Mouse (Mus musculus) heart, embryonic 15.5 days (tissue): Measurements from ENCODE around the gene Kazn. TPM values are rescaled to one million over a fixed set of nuclear protein-coding genes. Genes with fewer than 3 reads are reported as not detected.

Experiments
- ATAC-seq: fragments of 200-750 bp; cut with Nextera tagmentation; replicated peaks from 2 replicates; pipeline ENCODE4 v1.8.0; 2017; ENCODE audit warnings: low read depth, moderate TSS enrichment; ENCODE audit not compliant: insufficient number of reproducible peaks, insufficient read depth, low FRiP score
- H3K27ac ChIP-seq: fragments of 300-500 bp; sonication (generic); 2 replicates; pipeline ENCODE4 v1.5.1; 2015; ENCODE audit warnings: mild to moderate bottlenecking, inconsistent platforms
- H3K27me3 ChIP-seq: fragments of 300-500 bp; sonication (generic); 2 replicates; pipeline ENCODE4 v1.6.1; 2015; ENCODE audit warnings: inconsistent platforms
- H3K36me3 ChIP-seq: fragments of 300-500 bp; sonication (generic); 2 replicates; pipeline ENCODE4 v1.6.1; 2015; ENCODE audit warnings: mild to moderate bottlenecking, inconsistent platforms
- H3K4me1 ChIP-seq: fragments of 300-500 bp; sonication (generic); replicated peaks from 2 replicates; pipeline ENCODE4 v1.6.1; 2015; ENCODE audit warnings: inconsistent platforms
- H3K4me2 ChIP-seq: fragments of 300-500 bp; sonication (generic); 2 replicates; pipeline ENCODE4 v1.6.1; 2015; ENCODE audit warnings: inconsistent platforms, mild to moderate bottlenecking, moderate library complexity
- H3K4me3 ChIP-seq: fragments of 300-500 bp; sonication (generic); 2 replicates; pipeline ENCODE4 v1.5.1; 2015; ENCODE audit warnings: mild to moderate bottlenecking, inconsistent platforms
- H3K9ac ChIP-seq: fragments of 300-500 bp; sonication (generic); 2 replicates; pipeline ENCODE4 v1.6.1; 2015; ENCODE audit warnings: mild to moderate bottlenecking, inconsistent platforms
- H3K9me3 ChIP-seq: fragments of 300-500 bp; sonication (generic); replicated peaks from 2 replicates; pipeline ENCODE4 v1.6.1; 2016; ENCODE audit warnings: inconsistent platforms
- WGBS: fragments of 180-500 bp; shearing (Covaris S2); methylation state at CpG from one replicate; pipeline ENCODE4 v1.1.7; 2015; ENCODE audit warnings: mixed read lengths; 5-methylcytosine and 5-hydroxymethylcytosine counted together
- polyA plus RNA-seq: library from polyadenylated mRNA; unstranded; fragments of >200 nt; fragmentation: Nextera tagmentation; extraction: Ambion mirVana; gene quantifications from 2 replicates; pipeline ENCODE4 v1.2.1, GENCODE M21; 2015

The Kazn gene
- polyA plus RNA-seq, 1 experiment from 2014 or later = 4.3 TPM

GRCm38 (mm10) chr4:142060455-142061378 lies 178.5 kb downstream of the Kazn start:
- no peaks in the 10 kb centered on the region for H3K36me3 ChIP-seq
- H3K27ac ChIP-seq = peak overlapping the region; percentile 68
- H3K4me2 ChIP-seq = no peak overlapping the region
- H3K9ac ChIP-seq = no peak overlapping the region
- no peaks in the 10 kb centered on the region for H3K9me3 ChIP-seq
- 0 out of 2 replicates have a peak, but pooled peaks have one; percentile 15 for ATAC-seq
- H3K4me1 ChIP-seq = peaks cover 59% of the 10 kb centered on the region
- WGBS = 56% methylated on average over 18 of the region's 18 CpGs
- H3K4me3 ChIP-seq = no peak overlapping the region
- H3K27me3 ChIP-seq = no peaks in the 10 kb centered on the region

- Histone ChIP-seq H3K4me2 (no peak overlapping the region), H3K36me3 (no peaks in the 10 kb centered on the region), H3K9me3 (no peaks in the 10 kb centered on the region), H3K4me1 (peaks cover 54% of the 10 kb centered on the region), H3K27me3 (no peaks in the 10 kb centered on the region), H3K9ac (no peak overlapping the region), H3K27ac (0 out of 2 replicates have a peak overlapping the region, but pooled peaks have one; percentile 41), H3K4me3 (no peak overlapping the region)
- WGBS = 84% methylated on average over 8 of the region's 8 CpGs
- ATAC-seq = no peak
These were observed 179.4 kb downstream of the Kazn start for GRCm38 (mm10) chr4:142059841-142060193.

- H3K36me3 ChIP-seq = no peaks in the 10 kb centered on the region
- H3K9me3 ChIP-seq = no peaks in the 10 kb centered on the region
- no peak for ATAC-seq
- H3K4me2 ChIP-seq = no peak overlapping the region
- WGBS = 64% methylated on average over 13 of the region's 13 CpGs
- peak overlapping the region; percentile 41; the same call in 1 of the 2 replicates for H3K27ac ChIP-seq
- H3K27me3 ChIP-seq = no peaks in the 10 kb centered on the region
- H3K4me1 ChIP-seq = peaks cover 58% of the 10 kb centered on the region
- H3K4me3 ChIP-seq = no peak overlapping the region
- H3K9ac ChIP-seq = no peak overlapping the region
These were observed 179.9 kb downstream of the Kazn start for GRCm38 (mm10) chr4:142059113-142059840.

GRCm38 (mm10) chr4:142057529-142058216 lies 181.5 kb downstream of the Kazn start:
- ATAC-seq = peak; percentile 81
- Histone ChIP-seq H3K4me2 (peak overlapping the region; percentile 13; the same call in 1 of the 2 replicates), H3K4me3 (no peak overlapping the region), H3K4me1 (peaks cover 74% of the 10 kb centered on the region), H3K9me3 (no peaks in the 10 kb centered on the region), H3K27ac (peak overlapping the region; percentile 84), H3K9ac (no peak overlapping the region), H3K27me3 (no peaks in the 10 kb centered on the region), H3K36me3 (no peaks in the 10 kb centered on the region)
- WGBS = 57% methylated on average over 22 of the region's 22 CpGs

- Histone ChIP-seq H3K4me1 (peaks cover 66% of the 10 kb centered on the region), H3K9ac (no peak overlapping the region), H3K4me3 (no peak overlapping the region), H3K36me3 (no peaks in the 10 kb centered on the region), H3K27ac (no peak overlapping the region), H3K9me3 (no peaks in the 10 kb centered on the region), H3K4me2 (no peak overlapping the region), H3K27me3 (no peaks in the 10 kb centered on the region)
- 74% methylated on average over 8 of the region's 8 CpGs for WGBS
- no peak for ATAC-seq
These were observed 183.6 kb downstream of the Kazn start for GRCm38 (mm10) chr4:142055600-142055999.

- Histone ChIP-seq H3K4me1 (peaks cover 56% of the 10 kb centered on the region), H3K9me3 (no peaks in the 10 kb centered on the region), H3K4me3 (no peak overlapping the region), H3K9ac (no peak overlapping the region), H3K27ac (peak overlapping the region; percentile 77), H3K36me3 (no peaks in the 10 kb centered on the region), H3K4me2 (no peak overlapping the region), H3K27me3 (no peaks in the 10 kb centered on the region)
- no peak for ATAC-seq
- WGBS = 77% methylated on average over 11 of the region's 11 CpGs
These were observed 184.6 kb downstream of the Kazn start for GRCm38 (mm10) chr4:142054580-142054979.

- Histone ChIP-seq H3K4me3 (no peak overlapping the region), H3K27ac (peak overlapping the region; percentile 77), H3K4me2 (no peak overlapping the region), H3K27me3 (no peaks in the 10 kb centered on the region), H3K4me1 (peaks cover 52% of the 10 kb centered on the region), H3K9me3 (no peaks in the 10 kb centered on the region), H3K9ac (no peak overlapping the region), H3K36me3 (no peaks in the 10 kb centered on the region)
- WGBS = 41% methylated on average over 9 of the region's 9 CpGs
- no peak for ATAC-seq
These were observed 185.3 kb downstream of the Kazn start for GRCm38 (mm10) chr4:142053661-142054448.

- no peaks in the 10 kb centered on the region for H3K27me3 ChIP-seq
- H3K4me2 ChIP-seq = no peak overlapping the region
- H3K36me3 ChIP-seq = no peaks in the 10 kb centered on the region
- no peak overlapping the region for H3K4me3 ChIP-seq
- H3K27ac ChIP-seq = peak overlapping the region; percentile 77
- H3K4me1 ChIP-seq = peaks cover 54% of the 10 kb centered on the region
- H3K9me3 ChIP-seq = no peaks in the 10 kb centered on the region
- whole genome bisulfite sequencing = 49% methylated on average over 4 of the region's 4 CpGs
- ATAC-seq = no peak
- no peak overlapping the region for H3K9ac ChIP-seq
These were observed 185.9 kb downstream of the Kazn start for GRCm38 (mm10) chr4:142053261-142053660.

GRCm38 (mm10) chr4:142052391-142053132 lies 186.6 kb downstream of the Kazn start:
- no peak overlapping the region for H3K4me3 ChIP-seq
- no peaks in the 10 kb centered on the region for H3K27me3 ChIP-seq
- H3K9me3 ChIP-seq = no peaks in the 10 kb centered on the region
- H3K4me2 ChIP-seq = no peak overlapping the region
- peaks cover 54% of the 10 kb centered on the region for H3K4me1 ChIP-seq
- WGBS = 40% methylated on average over 21 of the region's 22 CpGs
- H3K36me3 ChIP-seq = no peaks in the 10 kb centered on the region
- H3K27ac ChIP-seq = no peak overlapping the region
- no peak overlapping the region for H3K9ac ChIP-seq
- ATAC-seq = no peak
